Mouse (Mus musculus): ENCODE measurements around the gene Prcc.

GRCm38 (mm10) chr3:87877730-87878129 is 7.7 kb downstream of the Prcc start:
- TF ChIP-seq CTCF (IDR thresholded peaks at IDR 0.05; ENCODE audit: control insufficient read depth, insufficient read depth, low read length): no peak
- TF ChIP-seq POLR2A (IDR thresholded peaks at IDR 0.05; ENCODE audit: borderline replicate concordance, control insufficient read depth, low read depth, low read length): no peak

Data from bone marrow, adult 2 months (tissue).